Mouse (Mus musculus): ENCODE data around the gene Dip2a. TPM values are rescaled to one million over a fixed set of nuclear protein-coding genes. Genes with fewer than 3 reads are reported as not detected.

Gene Dip2a
- polyA plus RNA-seq, 1 experiment from 2014 or later: 7.6 TPM

GRCm38 (mm10) chr10:76255617-76256016 lies 89.5 kb downstream of the Dip2a start:
- no peak for TF ChIP-seq CTCF (IDR thresholded peaks at IDR 0.05; ENCODE audit: low read depth)
- Histone ChIP-seq H3K9ac (ENCODE audit: low read depth, low read length) (no peak overlapping the region), H3K27me3 (ENCODE audit: insufficient read depth, low read length) (no peaks in the 10 kb centered on the region), H3K4me3 (replicated peaks; ENCODE audit: low read depth, low read length) (no peak overlapping the region), H3K4me1 (replicated peaks; ENCODE audit: insufficient read depth, low read length) (0 out of 2 replicates have a peak, but pooled peaks cover 2% of the 10 kb centered on the region), H3K9me3 (replicated peaks; ENCODE audit: low read length) (no peaks in the 10 kb centered on the region), H3K27ac (no peak overlapping the region), H3K4me2 (ENCODE audit: low read length) (no peak overlapping the region), H3K36me3 (ENCODE audit: insufficient read depth, low read length) (no peaks in the 10 kb centered on the region)
- no peak for ATAC-seq (replicated peaks; ENCODE audit: low FRiP score, low read depth)
- no peak for DNase-seq (ENCODE audit: low spot score)
- 52% methylated on average over 6 of the region's 6 CpGs for WGBS

GRCm38 (mm10) chr10:76253536-76253935 lies 91.6 kb downstream of the Dip2a start, which contains the start of gene S100b:
Gene S100b (plus strand): TSS chr10:76253853.
- 43% methylated on average over 4 of the region's 4 CpGs for WGBS
- 0 out of 2 replicates have a peak, but pooled peaks cover 2% of the 10 kb centered on the region for H3K4me1 ChIP-seq (replicated peaks; ENCODE audit: insufficient read depth, low read length)
- ATAC-seq (replicated peaks; ENCODE audit: low FRiP score, low read depth): no peak
- H3K27ac ChIP-seq: no peak within 1 kb of the TSS
- no peaks in the 10 kb centered on the region for H3K36me3 ChIP-seq (ENCODE audit: insufficient read depth, low read length)
- no peak for DNase-seq (ENCODE audit: low spot score)
- H3K9ac ChIP-seq (ENCODE audit: low read depth, low read length): no peak within 1 kb of the TSS
- H3K4me3 ChIP-seq (replicated peaks; ENCODE audit: low read depth, low read length): no peak within 1 kb of the TSS
- H3K4me2 ChIP-seq (ENCODE audit: low read length): no peak within 1 kb of the TSS
- no peaks in the 10 kb centered on the region for H3K9me3 ChIP-seq (replicated peaks; ENCODE audit: low read length)
- TF ChIP-seq CTCF (IDR thresholded peaks at IDR 0.05; ENCODE audit: low read depth): no peak
- no peaks in the 10 kb centered on the region for H3K27me3 ChIP-seq (ENCODE audit: insufficient read depth, low read length)

- Histone ChIP-seq H3K4me3 (replicated peaks; ENCODE audit: low read depth, low read length) (no peak overlapping the region), H3K27me3 (ENCODE audit: insufficient read depth, low read length) (no peaks in the 10 kb centered on the region), H3K36me3 (ENCODE audit: insufficient read depth, low read length) (no peaks in the 10 kb centered on the region), H3K4me1 (replicated peaks; ENCODE audit: insufficient read depth, low read length) (0 out of 2 replicates have a peak, but pooled peaks cover 2% of the 10 kb centered on the region), H3K9me3 (replicated peaks; ENCODE audit: low read length) (no peaks in the 10 kb centered on the region), H3K4me2 (ENCODE audit: low read length) (no peak overlapping the region), H3K27ac (no peak overlapping the region), H3K9ac (ENCODE audit: low read depth, low read length) (no peak overlapping the region)
- ATAC-seq (replicated peaks; ENCODE audit: low FRiP score, low read depth): no peak
- no peak for TF ChIP-seq CTCF (IDR thresholded peaks at IDR 0.05; ENCODE audit: low read depth)
- 100% methylated on average over 1 of the region's 1 CpGs for WGBS
- no peak for DNase-seq (ENCODE audit: low spot score)
Observed at GRCm38 (mm10) chr10:76253079-76253478, 92.0 kb downstream of the Dip2a start.

GRCm38 (mm10) chr10:76250870-76251269 lies 94.2 kb downstream of the Dip2a start:
- no peaks in the 10 kb centered on the region for H3K9me3 ChIP-seq (replicated peaks; ENCODE audit: low read length)
- ATAC-seq (replicated peaks; ENCODE audit: low FRiP score, low read depth): no peak
- H3K4me2 ChIP-seq (ENCODE audit: low read length): no peak overlapping the region
- H3K4me1 ChIP-seq (replicated peaks; ENCODE audit: insufficient read depth, low read length): no peaks in the 10 kb centered on the region
- no peak for TF ChIP-seq CTCF (IDR thresholded peaks at IDR 0.05; ENCODE audit: low read depth)
- 80% methylated on average over 7 of the region's 7 CpGs for WGBS
- no peak for DNase-seq (ENCODE audit: low spot score)
- H3K9ac ChIP-seq (ENCODE audit: low read depth, low read length): no peak overlapping the region
- no peak overlapping the region for H3K4me3 ChIP-seq (replicated peaks; ENCODE audit: low read depth, low read length)
- H3K27me3 ChIP-seq (ENCODE audit: insufficient read depth, low read length): no peaks in the 10 kb centered on the region
- no peak overlapping the region for H3K27ac ChIP-seq
- H3K36me3 ChIP-seq (ENCODE audit: insufficient read depth, low read length): no peaks in the 10 kb centered on the region

- no peak for TF ChIP-seq CTCF (IDR thresholded peaks at IDR 0.05; ENCODE audit: low read depth)
- Histone ChIP-seq H3K9ac (ENCODE audit: low read depth, low read length) (no peak overlapping the region), H3K4me2 (ENCODE audit: low read length) (no peak overlapping the region), H3K36me3 (ENCODE audit: insufficient read depth, low read length) (no peaks in the 10 kb centered on the region), H3K4me3 (replicated peaks; ENCODE audit: low read depth, low read length) (no peak overlapping the region), H3K27me3 (ENCODE audit: insufficient read depth, low read length) (no peaks in the 10 kb centered on the region), H3K27ac (no peak overlapping the region), H3K4me1 (replicated peaks; ENCODE audit: insufficient read depth, low read length) (no peaks in the 10 kb centered on the region), H3K9me3 (replicated peaks; ENCODE audit: low read length) (no peaks in the 10 kb centered on the region)
- no peak for ATAC-seq (replicated peaks; ENCODE audit: low FRiP score, low read depth)
- no peak for DNase-seq (ENCODE audit: low spot score)
- WGBS: 89% methylated on average over 5 of the region's 5 CpGs
Observed at GRCm38 (mm10) chr10:76248647-76248968, 96.5 kb downstream of the Dip2a start.

- Histone ChIP-seq H3K36me3 (ENCODE audit: insufficient read depth, low read length) (no peaks in the 10 kb centered on the region), H3K4me2 (ENCODE audit: low read length) (no peak overlapping the region), H3K4me3 (replicated peaks; ENCODE audit: low read depth, low read length) (no peak overlapping the region), H3K9me3 (replicated peaks; ENCODE audit: low read length) (no peaks in the 10 kb centered on the region), H3K9ac (ENCODE audit: low read depth, low read length) (no peak overlapping the region), H3K4me1 (replicated peaks; ENCODE audit: insufficient read depth, low read length) (no peaks in the 10 kb centered on the region), H3K27me3 (ENCODE audit: insufficient read depth, low read length) (no peaks in the 10 kb centered on the region), H3K27ac (no peak overlapping the region)
- WGBS: 61% methylated on average over 21 of the region's 21 CpGs
- TF ChIP-seq CTCF (IDR thresholded peaks at IDR 0.05; ENCODE audit: low read depth): no peak
- DNase-seq (ENCODE audit: low spot score) (no peak), ATAC-seq (replicated peaks; ENCODE audit: low FRiP score, low read depth) (no peak)
Observed at GRCm38 (mm10) chr10:76247960-76248646, 97.0 kb downstream of the Dip2a start.

GRCm38 (mm10) chr10:76246601-76247000 lies 98.5 kb downstream of the Dip2a start:
- Histone ChIP-seq H3K9me3 (replicated peaks; ENCODE audit: low read length) (no peaks in the 10 kb centered on the region), H3K27me3 (ENCODE audit: insufficient read depth, low read length) (no peaks in the 10 kb centered on the region), H3K36me3 (ENCODE audit: insufficient read depth, low read length) (no peaks in the 10 kb centered on the region), H3K4me2 (ENCODE audit: low read length) (no peak overlapping the region), H3K4me1 (replicated peaks; ENCODE audit: insufficient read depth, low read length) (no peaks in the 10 kb centered on the region), H3K9ac (ENCODE audit: low read depth, low read length) (no peak overlapping the region), H3K4me3 (replicated peaks; ENCODE audit: low read depth, low read length) (no peak overlapping the region), H3K27ac (no peak overlapping the region)
- no peak for TF ChIP-seq CTCF (IDR thresholded peaks at IDR 0.05; ENCODE audit: low read depth)
- DNase-seq (ENCODE audit: low spot score) (peak; percentile 52), ATAC-seq (replicated peaks; ENCODE audit: low FRiP score, low read depth) (peak; percentile 36; the same call in 1 of the 2 replicates)
- WGBS: 41% methylated on average over 4 of the region's 4 CpGs
